Mouse (Mus musculus) heart, postnatal 25 days (tissue): ENCODE results near the gene Clip3. TPM values are rescaled to one million over a fixed set of nuclear protein-coding genes. Genes with fewer than 3 reads are reported as not detected.

Source experiments
- DNase-seq: peaks from one replicate; pipeline ENCODE4 v3.0.0; 2022; ENCODE audit warnings: low spot score
- intact Hi-C: fragments of 180-260 bp; cut with DNase I; formaldehyde crosslinking; loops from one replicate; pipeline ENCODE4 v1.15.1; 2025
- total RNA-seq, 2 experiments: library from RNA; stranded (reverse); gene quantifications; 2 replicates each; pipeline ENCODE4 v1.2.3; 2021

Gene Clip3
- 1 to 10 TPM; 7.0 to 7.7 TPM for total RNA-seq

DNA sequence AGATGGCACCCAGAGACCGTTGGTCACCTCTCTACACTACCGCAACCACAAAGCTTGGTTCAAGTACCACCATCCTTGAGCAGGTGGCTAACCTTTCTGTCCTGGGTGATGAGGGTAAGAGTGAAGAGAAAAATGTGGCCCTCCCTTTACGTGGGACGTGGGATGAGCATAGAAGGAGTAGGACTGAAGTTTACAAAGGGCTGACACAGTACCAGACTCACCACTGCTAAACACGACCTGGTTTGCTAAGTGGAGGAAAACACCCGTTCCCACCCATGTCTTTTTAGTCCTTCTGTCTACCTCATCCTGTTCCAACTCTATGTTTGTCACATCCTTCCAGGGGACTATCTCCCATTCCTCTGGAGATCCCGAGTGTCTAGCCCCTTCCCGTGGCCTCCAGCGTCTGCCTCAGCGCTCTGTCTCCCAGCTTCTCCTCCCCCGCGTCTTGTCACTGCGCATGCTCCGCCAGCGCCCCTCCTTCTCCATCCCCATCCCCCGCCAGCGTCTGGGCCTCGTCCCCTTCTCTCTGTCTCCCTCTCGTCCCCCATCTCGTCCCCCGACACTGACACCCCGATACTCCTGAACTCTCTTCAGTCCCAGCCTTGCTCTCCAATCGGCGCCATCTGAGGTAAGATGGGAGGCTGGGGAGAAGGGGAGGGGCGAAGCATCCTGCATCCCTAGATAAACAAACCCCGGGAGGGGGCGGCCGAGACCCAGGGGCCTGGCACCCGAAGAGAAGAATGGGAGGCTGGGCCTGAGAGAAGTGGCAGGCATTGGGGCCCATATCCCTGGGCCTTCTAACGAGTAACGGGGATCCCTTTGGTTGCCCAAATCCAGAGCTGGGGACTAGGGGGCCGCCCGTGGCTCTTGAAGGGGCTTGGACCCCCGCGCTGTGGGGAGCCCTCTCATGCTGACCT, at the start of gene Clip3:
TSS of gene Clip3 (plus strand) at position 514 of the 917 bp plus-strand sequence.
- intact Hi-C loops, result no loop called here
- peak; percentile 68 for DNase-seq

DNA sequence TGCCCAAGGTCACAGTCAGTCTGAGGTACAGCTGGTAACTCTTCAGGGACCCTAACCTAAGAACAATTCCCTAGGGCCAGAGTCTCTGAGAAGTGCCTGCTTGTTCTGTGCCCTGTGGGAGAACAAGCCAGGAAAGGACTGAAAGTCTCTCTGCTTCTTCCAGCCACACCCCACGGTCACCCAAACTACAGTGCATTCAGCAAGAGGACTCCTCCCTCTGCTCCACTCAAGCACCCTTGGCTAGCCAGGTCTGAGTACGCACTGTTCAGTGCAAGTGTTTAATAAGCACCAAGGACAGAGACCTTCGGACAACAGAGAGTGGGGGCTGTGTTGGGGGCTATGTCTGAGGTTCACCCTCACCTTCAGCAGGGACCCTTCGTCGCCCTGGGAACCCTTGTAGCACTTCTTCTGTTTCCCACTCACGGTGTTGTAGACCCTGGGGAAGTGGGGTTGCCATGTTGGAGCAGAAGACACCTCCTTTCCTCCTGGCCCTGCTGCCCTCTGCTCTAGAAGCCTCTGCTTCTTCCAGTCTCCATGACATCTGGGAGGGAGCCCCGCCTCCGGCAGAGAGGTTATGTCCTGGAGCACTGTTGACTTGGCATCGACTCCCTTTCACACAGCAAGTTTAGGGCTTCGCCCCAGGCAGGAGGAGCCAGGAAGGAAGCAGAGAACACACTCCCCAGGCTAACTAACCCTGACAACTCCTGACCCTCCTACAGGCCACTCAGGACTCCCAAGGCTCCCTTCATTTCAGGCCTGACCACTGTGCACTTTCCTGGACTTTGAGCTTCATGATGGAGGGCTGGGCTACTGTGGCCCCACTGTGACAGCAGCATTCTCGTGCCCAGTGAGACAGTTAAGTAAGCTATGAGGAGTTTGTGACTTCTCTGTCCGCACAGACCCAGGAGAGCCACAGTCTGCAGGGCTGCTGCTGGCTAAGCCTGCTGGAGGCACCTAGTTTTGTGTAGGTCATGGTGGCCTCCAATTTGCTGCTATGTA, 39.3 kb upstream of the Clip3 start:
- DNase-seq, result no peak
- intact Hi-C loops, result no loop called here

DNA sequence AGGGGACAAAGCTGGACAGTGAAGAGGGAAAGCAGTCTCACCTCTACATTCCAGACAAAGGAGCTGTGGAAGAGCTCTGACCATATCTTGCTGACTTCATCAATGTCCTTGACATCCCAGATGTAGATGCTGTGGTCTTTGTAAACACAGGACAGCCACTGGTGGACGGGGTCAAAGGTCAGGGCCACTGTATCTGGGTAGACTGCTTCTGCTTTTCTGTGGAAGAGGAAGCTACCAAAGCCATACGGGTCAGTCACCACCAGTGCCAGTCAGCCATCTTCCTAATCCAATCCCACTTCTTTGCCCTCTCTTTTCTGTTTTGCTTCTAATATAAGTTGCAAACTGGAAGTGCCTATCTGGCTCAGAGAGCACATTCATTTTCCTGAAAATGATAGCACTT, 26.5 kb upstream of the Clip3 start:
- DNase-seq, result no peak

DNA sequence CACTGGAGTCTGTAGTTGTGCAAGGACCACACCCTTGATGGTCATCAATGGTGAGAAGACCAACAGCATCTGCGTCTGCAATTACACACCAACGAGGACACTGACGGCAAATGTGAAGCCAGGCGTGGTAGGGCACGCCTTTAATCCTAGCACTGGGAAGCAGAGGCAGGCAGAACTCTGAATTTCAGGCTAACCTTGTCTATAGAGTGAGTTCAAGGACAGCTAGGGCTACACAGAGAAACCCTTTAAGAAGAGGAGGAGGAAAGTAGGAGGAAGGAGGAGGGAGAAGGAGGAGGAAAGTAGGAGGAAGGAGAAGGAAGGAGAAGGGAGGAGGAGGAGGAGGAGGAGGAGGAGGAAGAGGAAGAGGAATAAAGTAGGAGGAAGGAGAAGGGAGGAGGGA, 26.0 kb upstream of the Clip3 start:
- no peak for DNase-seq
- intact Hi-C loops, result no loop called here

More for the DNA sequence above, 26.5 kb upstream of the Clip3 start:
- intact Hi-C loops, result no loop called here

DNA sequence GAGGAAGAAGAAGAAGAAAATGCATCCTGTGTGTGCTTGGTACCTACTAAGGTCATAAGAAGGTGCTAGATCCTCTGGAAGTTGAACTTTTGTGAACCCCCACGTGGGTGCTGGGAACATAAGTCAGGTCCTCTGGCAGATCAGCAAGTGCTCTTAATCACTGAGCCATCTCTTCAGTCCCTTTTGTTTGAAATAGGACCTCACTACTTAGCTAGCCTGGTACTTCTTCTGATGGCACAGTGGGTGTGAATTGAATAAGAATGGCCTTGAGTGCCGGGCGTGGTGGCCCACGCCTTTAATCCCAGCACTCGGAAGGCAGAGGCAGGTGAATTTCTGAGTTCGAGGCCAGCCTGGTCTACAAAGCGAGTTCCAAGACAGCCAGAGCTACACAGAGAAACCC, 25.6 kb upstream of the Clip3 start:
- intact Hi-C loops, result no loop called here
- DNase-seq, result no peak

DNA sequence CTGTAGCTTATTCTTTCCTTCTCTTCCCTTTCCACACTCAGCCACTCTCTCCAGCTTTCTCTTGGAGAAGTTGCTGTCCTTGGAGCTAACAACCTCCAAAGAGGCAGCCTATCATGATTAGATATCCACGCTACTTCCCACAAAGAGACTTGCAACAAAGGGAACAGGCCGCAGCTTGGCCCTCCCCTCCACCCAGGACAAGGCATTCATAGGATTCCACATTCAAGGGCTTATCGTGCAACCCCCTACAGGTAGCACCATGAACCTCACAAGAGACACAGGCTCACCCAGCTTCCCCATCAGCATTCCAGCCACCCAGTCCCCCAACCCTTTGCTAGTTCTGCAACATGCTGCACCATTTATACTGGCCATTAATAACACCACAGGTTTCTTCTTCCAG, 24.7 kb upstream of the Clip3 start:
- DNase-seq, result no peak
- intact Hi-C loops, result no loop called here

DNA sequence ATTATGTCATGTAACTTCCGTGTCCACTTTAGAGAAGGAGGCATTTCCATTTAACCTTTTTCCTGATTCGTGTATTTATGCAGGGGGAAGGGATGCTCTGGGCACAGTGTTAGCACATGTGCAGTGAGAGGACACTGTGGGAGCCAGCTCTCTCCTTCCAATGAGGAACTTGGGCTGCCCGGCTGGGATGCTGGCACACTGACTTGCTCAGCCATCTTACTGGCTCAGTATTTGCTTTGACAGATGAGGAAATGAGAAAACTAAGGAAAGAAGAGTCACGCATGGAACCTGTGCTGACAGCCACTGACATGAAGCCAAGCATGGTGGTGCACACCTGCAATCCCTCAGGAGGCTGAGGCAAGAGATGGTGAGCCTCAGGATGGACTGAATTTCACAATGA, 21.9 kb upstream of the Clip3 start:
- intact Hi-C loops, result no loop called here
- DNase-seq, result no peak

DNA sequence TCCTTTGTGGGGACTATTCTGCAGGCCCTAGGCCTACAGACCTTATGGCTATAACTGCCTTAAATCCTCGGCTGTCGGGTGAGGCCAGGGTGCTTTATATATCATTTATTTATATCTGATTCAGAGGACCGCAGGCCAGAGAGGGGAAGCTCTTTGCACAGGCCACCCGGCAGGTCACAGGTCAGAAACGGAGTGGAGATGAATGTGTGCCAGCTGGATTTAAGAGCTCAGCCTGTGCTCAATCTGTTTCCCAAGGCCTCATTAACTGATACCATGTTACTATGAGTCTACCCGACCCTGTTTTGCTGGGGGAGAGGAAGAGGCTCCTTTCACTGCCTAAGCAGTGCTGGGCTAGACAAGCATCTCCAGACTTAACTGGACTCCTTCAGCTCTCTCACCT, 17.1 kb upstream of the Clip3 start:
- intact Hi-C loops, result no loop called here
- no peak for DNase-seq

DNA sequence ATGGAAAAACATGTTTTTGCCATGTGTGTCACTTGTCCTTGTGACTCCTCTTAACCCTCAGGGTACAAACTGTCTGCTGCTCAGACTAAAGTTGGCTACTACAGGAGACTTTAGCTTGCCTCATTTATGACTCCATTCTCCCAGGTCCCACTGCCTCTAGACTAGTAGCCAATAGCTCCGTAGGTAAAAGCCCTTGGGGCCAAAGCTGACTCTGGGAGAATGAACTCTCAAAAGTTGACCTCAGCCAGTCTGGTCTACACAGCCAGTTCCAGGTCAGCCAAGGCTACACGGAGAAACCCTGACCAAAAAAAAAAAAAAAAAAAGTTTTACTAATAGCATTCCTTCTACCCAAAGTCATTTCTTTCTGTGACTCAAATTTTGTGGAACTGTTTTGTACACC, 12.6 kb upstream of the Clip3 start:
- intact Hi-C loops, result no loop called here
- no peak for DNase-seq

DNA sequence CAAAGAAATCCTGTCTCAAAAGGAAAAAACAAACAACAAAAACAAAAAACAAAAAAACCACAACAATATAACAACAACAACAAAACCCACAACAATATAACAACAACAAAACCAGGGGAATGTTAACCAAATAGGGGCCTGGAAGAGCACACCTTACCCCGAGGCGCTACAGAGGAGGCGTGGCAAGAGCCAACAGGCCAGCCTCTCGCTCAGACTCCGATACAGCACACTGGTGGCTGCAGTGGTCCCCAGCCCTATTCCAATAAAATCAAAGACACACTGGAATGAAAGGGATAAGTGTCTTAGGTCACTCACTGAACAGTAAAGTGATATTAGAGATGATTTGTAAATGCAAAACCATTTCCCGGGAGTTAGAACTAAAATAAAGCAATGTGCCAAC, 12.0 kb upstream of the Clip3 start:
- intact Hi-C loops, result no loop called here
- no peak for DNase-seq

DNA sequence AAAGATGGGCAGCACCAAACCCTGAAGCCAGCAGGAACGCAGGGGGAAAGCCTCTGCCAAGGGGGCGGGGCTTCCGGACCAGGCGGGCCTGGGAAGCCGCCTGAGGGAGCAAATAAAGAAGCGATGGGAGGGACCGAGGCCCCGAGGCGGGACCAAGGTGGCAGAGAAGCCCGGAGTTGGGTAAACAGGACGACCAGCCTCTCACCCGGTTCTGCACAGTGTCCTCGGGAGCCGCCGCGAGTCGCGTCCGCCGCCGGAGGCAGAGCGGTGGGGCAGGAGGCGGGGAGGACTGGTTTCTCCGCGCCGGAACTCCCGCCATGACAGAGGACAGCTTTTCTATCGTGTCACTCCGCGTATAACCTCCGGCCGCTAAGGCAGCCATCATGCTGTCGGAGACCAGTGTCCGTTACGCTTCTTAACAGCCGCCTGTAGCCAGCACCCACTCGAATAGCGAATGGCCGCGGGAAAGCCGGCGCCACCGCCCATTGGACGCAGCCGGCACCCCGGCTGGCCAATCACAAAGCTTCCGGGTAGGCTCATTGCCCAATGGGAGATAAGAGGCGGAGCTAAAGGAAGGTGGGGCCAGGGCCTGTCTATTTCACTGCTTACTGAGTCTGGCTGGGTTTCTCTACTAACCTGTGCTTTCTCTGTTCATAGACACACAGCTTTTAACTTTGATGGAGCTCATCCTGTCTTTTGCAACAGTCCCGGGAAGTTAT, 11.4 kb upstream of the Clip3 start, which contains the start of the genes Thap8 and Wdr62:
TSS of gene Thap8 (plus strand) at position 144 of the 719 bp plus-strand sequence.
TSS of gene Wdr62 (minus strand) at position 469 of the 719 bp plus-strand sequence.
- intact Hi-C loops, result no loop called here

DNA sequence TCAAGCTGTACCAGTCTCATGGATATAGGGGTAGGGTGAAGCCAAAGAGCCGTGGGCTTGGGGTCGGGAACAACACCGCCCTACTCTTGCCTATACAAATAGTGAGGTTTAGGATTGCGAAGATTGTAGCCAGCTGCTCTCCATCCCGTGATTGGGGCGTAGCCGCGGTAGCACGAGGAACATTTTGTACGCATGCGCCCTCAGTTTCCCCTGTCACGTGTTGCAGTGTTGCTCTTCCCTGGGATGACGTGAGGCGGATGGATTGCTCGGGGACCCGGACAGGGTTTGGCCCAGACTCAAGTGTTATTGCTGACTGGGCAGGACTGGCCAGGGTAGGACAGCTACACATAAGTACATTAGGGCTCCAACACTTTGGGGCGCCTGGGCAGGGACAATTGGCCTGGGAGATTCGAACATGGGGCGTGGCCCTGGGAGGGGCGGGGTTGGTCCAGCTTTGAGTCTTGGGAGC, 10.8 kb upstream of the Clip3 start:
- DNase-seq, result peak; percentile 85
- intact Hi-C loops, result no loop called here

More for the DNA sequence above, 11.4 kb upstream of the Clip3 start, which contains the start of the genes Thap8 and Wdr62:
- peak; percentile 84 for DNase-seq

DNA sequence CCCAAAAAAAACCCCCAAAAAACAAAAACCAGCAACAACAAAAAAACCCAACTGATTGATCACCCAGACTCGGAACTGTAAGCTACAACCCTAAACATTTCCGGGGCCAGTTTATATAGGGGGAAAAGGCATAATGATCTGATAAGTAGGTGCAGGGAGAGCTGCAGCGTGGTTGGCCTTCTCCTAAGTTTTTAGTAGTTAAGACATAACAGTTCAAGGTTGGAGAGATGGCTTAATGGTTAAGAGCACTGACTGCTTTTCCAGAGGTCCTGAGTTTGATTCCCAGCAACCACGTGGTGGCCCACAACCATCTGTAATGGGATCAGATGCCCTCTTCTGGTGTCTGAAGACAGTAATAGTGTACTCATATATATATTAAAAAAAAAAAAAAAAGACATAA, 10.0 kb upstream of the Clip3 start:
- DNase-seq, result no peak
- intact Hi-C loops, result no loop called here

DNA sequence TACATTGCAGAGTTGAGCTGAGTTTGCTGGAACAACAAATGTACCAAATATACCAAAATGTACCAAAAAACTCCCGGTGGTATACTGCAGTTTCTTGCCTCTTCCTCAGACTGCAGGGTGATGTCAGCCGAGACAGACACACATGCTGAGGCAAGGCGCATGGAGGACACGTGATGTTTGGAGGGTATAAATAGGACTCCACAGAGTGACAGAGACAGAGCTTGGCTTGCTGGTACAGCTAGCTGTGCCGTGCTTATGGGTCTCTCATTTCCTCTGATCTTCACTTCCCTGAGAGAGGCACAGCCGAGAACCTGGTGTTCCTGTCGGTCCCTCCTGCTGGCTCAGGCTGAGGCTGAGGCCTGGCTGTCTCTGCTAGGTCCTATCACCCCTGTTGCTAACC, 8.8 kb upstream of the Clip3 start:
- DNase-seq, result no peak
- intact Hi-C loops, result no loop called here

DNA sequence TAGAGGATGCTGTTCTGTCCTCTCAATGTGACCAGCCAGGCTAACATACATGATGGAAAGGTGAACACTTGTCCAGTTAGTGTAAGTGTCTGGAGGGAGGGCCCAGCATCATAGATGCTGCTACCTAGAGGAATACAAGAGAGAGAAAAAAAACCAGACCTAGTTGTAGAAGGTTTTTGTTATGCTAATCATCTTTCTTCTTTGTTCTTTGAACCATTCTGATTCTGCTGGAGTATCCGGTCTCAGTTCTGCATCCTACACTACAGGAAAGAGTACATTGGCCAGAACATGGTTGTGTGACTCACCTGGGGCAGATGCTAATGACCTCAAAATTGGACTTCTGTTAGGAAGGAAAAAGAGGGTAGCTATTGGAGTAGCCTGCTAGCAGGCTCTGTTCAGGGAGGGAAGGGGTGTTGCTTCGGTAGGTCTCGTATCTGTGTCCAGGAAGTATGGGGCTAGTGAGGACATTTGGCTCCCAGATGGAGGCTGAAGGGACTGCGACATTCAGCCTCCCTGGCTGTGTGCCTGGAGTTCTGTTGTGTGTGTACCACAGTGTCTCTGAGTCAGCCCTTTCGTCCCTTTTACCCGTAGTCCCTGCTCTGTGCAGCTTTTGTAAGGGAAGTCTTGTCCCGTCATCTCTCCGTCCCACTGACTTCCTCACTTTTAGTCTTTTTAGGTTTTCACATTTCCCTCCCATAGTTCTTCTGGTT, 4.7 kb upstream of the Clip3 start:
- no peak for DNase-seq
- intact Hi-C loops, result no loop called here

DNA sequence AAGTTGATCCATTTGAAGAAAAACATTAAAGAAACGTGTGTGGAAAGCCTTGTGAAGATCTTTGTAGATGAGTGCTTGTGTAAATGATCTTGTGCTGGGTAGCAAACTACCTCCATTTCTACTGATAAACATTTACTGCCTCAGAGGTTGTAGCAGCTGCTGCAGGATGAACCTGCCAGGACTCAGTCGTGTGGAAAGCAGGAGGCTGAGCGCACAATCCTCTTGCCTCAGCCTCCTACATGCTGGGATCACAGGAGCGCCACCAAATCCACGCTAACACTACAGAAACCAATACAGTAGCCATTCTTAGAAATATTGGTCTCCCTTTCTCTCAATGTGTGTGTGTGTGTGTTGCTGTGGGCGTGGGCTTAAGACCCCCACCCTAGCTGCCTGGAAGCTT, 3.5 kb upstream of the Clip3 start:
- no peak for DNase-seq
- intact Hi-C loops, result no loop called here

DNA sequence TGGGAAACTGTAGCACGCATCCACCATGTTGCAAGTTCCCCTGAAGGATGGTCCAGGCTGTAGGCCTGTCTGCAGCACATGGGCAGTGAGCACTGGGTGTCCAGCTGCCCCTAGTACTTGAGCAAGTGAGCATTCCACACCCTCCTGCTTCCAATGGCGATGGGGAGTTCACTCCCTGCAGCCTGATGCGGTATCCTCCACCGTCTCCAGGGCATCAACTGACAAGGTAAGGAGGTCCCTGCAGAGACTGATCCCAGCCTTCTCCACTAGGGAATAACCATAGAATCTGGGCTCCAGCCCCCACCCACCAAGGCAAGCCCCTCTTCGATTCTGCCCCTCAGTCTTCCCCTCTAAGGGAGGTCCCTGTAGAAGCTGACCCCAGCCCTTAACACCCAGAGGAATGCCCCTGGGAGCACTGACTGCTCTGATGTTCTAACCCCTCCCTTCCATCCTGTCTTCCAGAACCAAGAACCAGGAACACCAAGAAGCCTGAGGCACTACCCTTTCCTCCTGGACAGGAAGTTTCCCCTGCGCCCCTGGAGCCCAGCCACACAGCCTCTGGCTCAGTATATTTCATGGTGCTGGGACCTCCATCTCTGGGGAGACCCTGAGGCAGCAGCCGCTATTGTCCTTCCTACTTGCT, 2.3 kb upstream of the Clip3 start:
- no peak for DNase-seq
- intact Hi-C loops, result no loop called here

DNA sequence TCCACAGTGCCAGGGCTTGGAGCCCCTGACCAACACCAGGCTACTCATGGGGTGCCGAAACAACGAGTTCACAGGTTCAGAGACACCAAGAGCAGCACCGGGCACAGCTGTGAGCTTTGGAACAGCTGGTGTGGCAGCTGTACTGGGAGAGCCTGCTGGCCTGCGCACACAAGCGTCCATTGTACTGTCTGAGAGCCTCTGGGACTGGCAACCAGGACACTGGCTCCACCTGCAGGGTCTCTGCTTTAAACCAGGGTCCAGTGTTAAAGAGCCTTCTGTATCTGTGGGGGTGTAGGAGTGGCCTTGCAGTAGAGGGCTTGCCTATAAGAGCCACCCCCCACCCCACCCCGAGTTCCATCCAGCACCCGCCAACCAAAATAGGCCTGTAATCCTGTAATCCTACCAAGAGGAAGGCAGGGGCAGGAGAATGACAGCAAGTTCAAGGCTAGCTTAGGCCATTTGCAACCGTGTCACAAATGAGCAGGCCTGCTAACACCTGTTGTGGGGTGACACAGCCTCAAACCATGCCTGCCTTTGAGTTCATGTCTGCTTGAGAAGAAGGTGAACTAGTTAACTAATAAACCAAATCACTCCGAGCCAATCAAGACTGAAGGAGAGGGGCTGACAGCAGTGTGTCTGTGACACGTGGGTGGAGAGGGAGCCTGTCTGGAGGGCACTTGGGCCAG, 1.7 kb upstream of the Clip3 start:
- intact Hi-C loops, result no loop called here
- no peak for DNase-seq
